Mouse (Mus musculus): ENCODE measurements at regions not wholly inside any gene's neighbourhood (a gene's known extent, or its start where the extent isn't known, plus 50 kb on each side); places are given as distances from the start of the nearest gene placed in this dataset.

GRCm38 (mm10) chr7:138493661-138494060 lies 96.1 kb upstream of the Tcerg1l start:
- DNase-seq: peak; percentile 51

GRCm38 (mm10) chr7:138492261-138492660 lies 94.7 kb upstream of the Tcerg1l start:
- DNase-seq: no peak

- DNase-seq: no peak
These were observed 91.9 kb upstream of the Tcerg1l start for GRCm38 (mm10) chr7:138489471-138489870.

GRCm38 (mm10) chr7:138488201-138488720 lies 90.7 kb upstream of the Tcerg1l start:
- no peak for DNase-seq

- DNase-seq: peak; percentile 31
These were observed 75.4 kb upstream of the Tcerg1l start for GRCm38 (mm10) chr7:138472891-138473455.

- DNase-seq: no peak
These were observed 74.8 kb upstream of the Tcerg1l start for GRCm38 (mm10) chr7:138472371-138472770.

- DNase-seq: no peak
These were observed 71.7 kb upstream of the Tcerg1l start for GRCm38 (mm10) chr7:138469211-138469610.

- DNase-seq: no peak
These were observed 70.9 kb upstream of the Tcerg1l start for GRCm38 (mm10) chr7:138468436-138468835.

- DNase-seq: no peak
These were observed 70.5 kb upstream of the Tcerg1l start for GRCm38 (mm10) chr7:138467981-138468380.

GRCm38 (mm10) chr7:138467386-138467785 lies 69.9 kb upstream of the Tcerg1l start:
- DNase-seq: no peak

- no peak for DNase-seq
These were observed 60.4 kb upstream of the Tcerg1l start for GRCm38 (mm10) chr7:138457964-138458363.

- no peak for DNase-seq
These were observed 57.8 kb upstream of the Tcerg1l start for GRCm38 (mm10) chr7:138455371-138455770.

GRCm38 (mm10) chr7:138454498-138455225 lies 57.1 kb upstream of the Tcerg1l start:
- DNase-seq: peak; percentile 21

GRCm38 (mm10) chr7:138451321-138451720 lies 53.8 kb upstream of the Tcerg1l start:
- DNase-seq: no peak

GRCm38 (mm10) chr7:138448519-138448918 lies 51.0 kb upstream of the Tcerg1l start:
- no peak for DNase-seq

Data from kidney, adult 18-20 months (tissue).